Mouse (Mus musculus) liver, embryonic 13.5 days (tissue): ENCODE results near the gene Apex2. TPM values are rescaled to one million over a fixed set of nuclear protein-coding genes. Genes with fewer than 3 reads are reported as not detected.
"Not testable (repeated sequence)": the region's sequence is repeated elsewhere in the genome, so short reads cannot be mapped to it uniquely, and the experiment has no call there.

ENCODE experiments used
- ATAC-seq: fragments of 200-750 bp; cut with Nextera tagmentation; 2 replicates; pipeline ENCODE4 v1.8.0; 2017; ENCODE audit warnings: low read depth, mild to moderate bottlenecking, moderate number of reproducible peaks, moderate library complexity
- DNase-seq: peaks from one replicate; pipeline ENCODE4 v3.0.0; 2022
- H3K27ac ChIP-seq: fragments of 300-500 bp; sonication (generic); 2 replicates; pipeline ENCODE4 v1.5.1; 2015; ENCODE audit warnings: moderate library complexity, mild to moderate bottlenecking, inconsistent platforms
- H3K27me3 ChIP-seq: fragments of 300-500 bp; sonication (generic); 2 replicates; pipeline ENCODE4 v1.6.1; 2015; ENCODE audit warnings: mild to moderate bottlenecking, inconsistent platforms
- H3K36me3 ChIP-seq: fragments of 300-500 bp; sonication (generic); 2 replicates; pipeline ENCODE4 v1.6.1; 2015; ENCODE audit warnings: mild to moderate bottlenecking, inconsistent platforms
- H3K4me1 ChIP-seq: fragments of 300-500 bp; sonication (generic); replicated peaks from 2 replicates; pipeline ENCODE4 v1.6.1; 2015; ENCODE audit warnings: inconsistent platforms
- H3K4me2 ChIP-seq: fragments of 300-500 bp; sonication (generic); 2 replicates; pipeline ENCODE4 v1.6.1; 2015; ENCODE audit warnings: inconsistent platforms, mild to moderate bottlenecking, moderate library complexity
- H3K4me3 ChIP-seq: fragments of 300-500 bp; sonication (generic); replicated peaks from 2 replicates; pipeline ENCODE4 v1.5.1; 2015; ENCODE audit warnings: mild to moderate bottlenecking, inconsistent platforms
- H3K9ac ChIP-seq: fragments of 300-500 bp; sonication (generic); 2 replicates; pipeline ENCODE4 v1.6.1; 2015; ENCODE audit warnings: mild to moderate bottlenecking, inconsistent platforms
- H3K9me3 ChIP-seq: fragments of 300-500 bp; sonication (generic); replicated peaks from 2 replicates; pipeline ENCODE4 v1.6.1; 2016; ENCODE audit warnings: inconsistent platforms
- WGBS: fragments of 180-500 bp; shearing (Covaris S2); methylation state at CpG from one replicate; pipeline ENCODE4 v1.1.7; 2015; ENCODE audit not compliant: insufficient replicate concordance; 5-methylcytosine and 5-hydroxymethylcytosine counted together
- microRNA-seq: library from miRNA; unstranded; fragments of <30 nt; microRNA quantifications from one replicate; pipeline ENCODE4, GENCODE M21; 2016
- polyA plus RNA-seq: library from polyadenylated mRNA; unstranded; fragments of >200 nt; fragmentation: Nextera tagmentation; extraction: Ambion mirVana; gene quantifications from 2 replicates; pipeline ENCODE4 v1.2.1, GENCODE M21; 2015

Apex2 gene
- polyA plus RNA-seq, 1 experiment from 2014 or later: 12.7 TPM

GRCm38 (mm10) chrX:150487811-150488210 is 101.9 kb downstream of the Apex2 start:
- not testable (repeated sequence) for H3K27me3 ChIP-seq, DNase-seq, H3K36me3 ChIP-seq, H3K9ac ChIP-seq, ATAC-seq, H3K4me1 ChIP-seq, H3K27ac ChIP-seq, H3K4me3 ChIP-seq, H3K9me3 ChIP-seq, H3K4me2 ChIP-seq
- 61% methylated on average over 3 of the region's 10 CpGs for WGBS

GRCm38 (mm10) chrX:150486314-150487030 is 103.2 kb downstream of the Apex2 start:
- WGBS: 28% methylated on average over 9 of the region's 22 CpGs
- Histone ChIP-seq H3K4me3 (peak overlapping the region; percentile 28), H3K4me2 (peak overlapping the region; percentile 48), H3K27ac (peak overlapping the region; percentile 55; the same call in 1 of the 2 replicates)
- H3K9ac ChIP-seq, ATAC-seq, H3K27me3 ChIP-seq, H3K36me3 ChIP-seq, H3K4me1 ChIP-seq, H3K9me3 ChIP-seq: not testable (repeated sequence)
- DNase-seq: peak; percentile 24

- DNase-seq: peak; percentile 76
- no peaks in the 10 kb centered on the region for H3K27me3 ChIP-seq
- peak overlapping the region; percentile 67 for H3K9ac ChIP-seq
- H3K4me1 ChIP-seq: peaks cover 14% of the 10 kb centered on the region
- H3K9me3 ChIP-seq: no peaks in the 10 kb centered on the region
- peak overlapping the region; percentile 73 for H3K27ac ChIP-seq
- no peaks in the 10 kb centered on the region for H3K36me3 ChIP-seq
- peak; percentile 98 for ATAC-seq
- H3K4me3 ChIP-seq: peak overlapping the region; percentile 65
- WGBS: under 1% methylated on average over 34 of the region's 34 CpGs
- peak overlapping the region; percentile 48 for H3K4me2 ChIP-seq
Measured at GRCm38 (mm10) chrX:150477854-150478780, 111.6 kb downstream of the Apex2 start.

GRCm38 (mm10) chrX:150471416-150471815 is 118.3 kb downstream of the Apex2 start:
- no peak for ATAC-seq
- H3K4me2 ChIP-seq: no peak overlapping the region

More at GRCm38 (mm10) chrX:150471416-150471815, 118.3 kb downstream of the Apex2 start:
- 53% methylated on average over 1 of the region's 1 CpGs for WGBS
- Histone ChIP-seq H3K4me1 (peaks cover 33% of the 10 kb centered on the region), H3K27me3 (no peaks in the 10 kb centered on the region), H3K36me3 (no peaks in the 10 kb centered on the region), H3K4me3 (no peak overlapping the region), H3K9ac (no peak overlapping the region), H3K27ac (no peak overlapping the region), H3K9me3 (no peaks in the 10 kb centered on the region)
- DNase-seq: no peak

Small RNA genes within 50 kb of the gene (microRNA-seq; reads per million reads assigned to microRNA genes)
- gene Mir3620: not detected

Other genes with a start within 250 kb of the Apex2 start
- 17.2 and 19.7 TPM in 2 replicates for gene Tmem29, start 130.7 kb downstream of the Apex2 start, polyA plus RNA-seq
- 981 and 999 TPM in 2 replicates for gene Alas2, start 42.5 kb downstream of the Apex2 start, polyA plus RNA-seq
- gene Pfkfb1, start 1.6 kb downstream of the Apex2 start, polyA plus RNA-seq: 4.4 and 6.1 TPM in 2 replicates
- 1.2 and 1.4 TPM in 2 replicates for gene Tro, start 67.7 kb upstream of the Apex2 start, polyA plus RNA-seq
- 70.6 and 76.8 TPM in 2 replicates for gene Maged2, start 224.5 kb upstream of the Apex2 start, polyA plus RNA-seq